ENCODE assay signal across 8 mouse cellular contexts in the genomic region with DNA sequence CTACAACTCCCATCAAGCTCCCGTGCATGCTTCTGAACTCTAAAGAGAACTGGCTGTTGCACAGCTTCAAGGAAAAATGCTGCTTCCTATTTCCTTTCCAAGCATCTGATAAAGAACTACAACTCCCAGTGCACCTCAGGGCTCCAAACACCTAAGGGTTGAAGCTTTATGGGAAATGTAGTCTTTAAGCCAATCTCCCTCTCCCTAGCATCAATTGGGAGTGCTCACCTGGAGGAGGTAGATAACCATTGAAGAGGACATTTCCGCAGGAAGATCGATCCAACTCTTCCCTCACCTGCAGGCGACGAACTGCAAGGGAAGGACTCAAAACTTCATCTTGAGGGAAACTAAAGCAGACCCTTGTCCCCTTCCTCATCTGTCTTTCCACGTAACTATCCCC. TPM values are rescaled to one million over a fixed set of nuclear protein-coding genes. Genes with fewer than 3 reads are reported as not detected.
DNase-seq lines count a peak whose midpoint lies in the region; ATAC-seq and TF ChIP-seq lines count a peak whose summit lies in the region.

No protein-coding gene starts in this region.

- no peak for TF ChIP-seq POLR2A in heart, adult 2 months (IDR thresholded peaks at IDR 0.05; ENCODE audit: insufficient read depth, low read depth, low read length)

- H3K4me3 ChIP-seq in heart, adult 2 months: no peak overlapping the region
- peak overlapping the region; percentile 68 for H3K4me3 ChIP-seq in embryonic facial prominence, embryonic 13.5 days
- peak overlapping the region; percentile 72 for H3K4me3 ChIP-seq in hindbrain, postnatal 0 days (ENCODE audit: low read length)

- H3K9me3 ChIP-seq in embryonic facial prominence, embryonic 13.5 days: no peaks in the 10 kb centered on the region
- no peaks in the 10 kb centered on the region for H3K9me3 ChIP-seq in hindbrain, postnatal 0 days (ENCODE audit: low read length)

- ATAC-seq in embryonic facial prominence, embryonic 13.5 days (ENCODE audit: insufficient number of reproducible peaks, insufficient read depth, low FRiP score, low TSS enrichment, low read depth): no peak
- ATAC-seq in hindbrain, postnatal 0 days: peak; percentile 24; the same call in 1 of the 2 replicates
- ATAC-seq in CD4-positive, CD25-positive, alpha-beta regulatory T cell, adult 4 months: no peak

- TF ChIP-seq EP300 in heart, adult 2 months (IDR thresholded peaks at IDR 0.05; ENCODE audit: insufficient read depth, low read depth, low read length): no peak

- WGBS in heart, adult 2 months: 32% methylated on average over 6 of the region's 6 CpGs
- WGBS in embryonic facial prominence, embryonic 13.5 days: 30% methylated on average over 6 of the region's 6 CpGs
- WGBS in hindbrain, postnatal 0 days: 31% methylated on average over 6 of the region's 6 CpGs

- no peaks in the 10 kb centered on the region for H3K36me3 ChIP-seq in heart, adult 2 months (ENCODE audit: control insufficient read depth, insufficient read depth, low read length)
- H3K36me3 ChIP-seq in embryonic facial prominence, embryonic 13.5 days: peaks cover 43% of the 10 kb centered on the region
- H3K36me3 ChIP-seq in hindbrain, postnatal 0 days (ENCODE audit: insufficient read depth, low read length): peaks cover 11% of the 10 kb centered on the region; the same call in 1 of the 2 replicates

- peak overlapping the region; percentile 76 for H3K4me2 ChIP-seq in embryonic facial prominence, embryonic 13.5 days
- H3K4me2 ChIP-seq in hindbrain, postnatal 0 days (ENCODE audit: low read depth, low read length): peak overlapping the region; percentile 81

- intact Hi-C loops in heart, adult 2 months (cut with DNase I): loop anchor here (10.0 kb wide), 1 partner anchor 321 kb away; the partner anchor contains the start of gene Map3k10

- H3K79me2 ChIP-seq in heart, adult 2 months (replicated peaks; ENCODE audit: control insufficient read depth, insufficient read depth, low read length): no peaks in the 10 kb centered on the region

- H3K27ac ChIP-seq in heart, adult 2 months: no peak overlapping the region
- no peak overlapping the region for H3K27ac ChIP-seq in embryonic facial prominence, embryonic 13.5 days
- H3K27ac ChIP-seq in hindbrain, postnatal 0 days: no peak overlapping the region

- peak; percentile 95 for DNase-seq in heart, adult 11 months
- no peak for DNase-seq in heart, adult 2 months
- DNase-seq in hindbrain, postnatal 0 days (ENCODE audit: low spot score): peak; percentile 84
- peak; percentile 63 for DNase-seq in lung, postnatal 10 days
- DNase-seq in urinary bladder, adult 2 months (ENCODE audit: low spot score): no peak
- DNase-seq in urinary bladder, postnatal 14 days (ENCODE audit: low spot score): no peak

- peaks cover 3% of the 10 kb centered on the region for H3K4me1 ChIP-seq in heart, adult 2 months (ENCODE audit: control insufficient read depth, insufficient read depth, low read length)
- H3K4me1 ChIP-seq in embryonic facial prominence, embryonic 13.5 days: peaks cover 20% of the 10 kb centered on the region
- peaks cover 12% of the 10 kb centered on the region; the same call in 1 of the 2 replicates for H3K4me1 ChIP-seq in hindbrain, postnatal 0 days (ENCODE audit: insufficient read depth, low read length)

- TF ChIP-seq CTCF in heart, adult 2 months (IDR thresholded peaks at IDR 0.05): no peak
- no peak for TF ChIP-seq CTCF in hindbrain, postnatal 0 days (IDR thresholded peaks at IDR 0.05; ENCODE audit: low read depth)

- no peaks in the 10 kb centered on the region for H3K27me3 ChIP-seq in heart, adult 2 months (ENCODE audit: control insufficient read depth, insufficient read depth, low read length)
- H3K27me3 ChIP-seq in embryonic facial prominence, embryonic 13.5 days: peaks cover 26% of the 10 kb centered on the region
- H3K27me3 ChIP-seq in hindbrain, postnatal 0 days (ENCODE audit: insufficient read depth, low read length): 0 out of 2 replicates have a peak, but pooled peaks cover 10% of the 10 kb centered on the region

- no peak overlapping the region for H3K9ac ChIP-seq in heart, adult 2 months (ENCODE audit: low read depth, low read length)
- no peak overlapping the region for H3K9ac ChIP-seq in embryonic facial prominence, embryonic 13.5 days
- no peak overlapping the region for H3K9ac ChIP-seq in hindbrain, postnatal 0 days (replicated peaks; ENCODE audit: low read length)

RNA-seq across cellular contexts. Expression of gene Shkbp1, which starts 1.7 kb away (rescaled TPM):
- 1 to 10 TPM; 4.6 to 7.1 TPM for total RNA-seq in heart, adult 2 months (2021)
- polyA plus RNA-seq in heart, adult 2 months (2012; rRNA removed): 17.3 and 20.2 TPM in 2 replicates
- polyA plus RNA-seq in embryonic facial prominence, embryonic 13.5 days (2015; fragmentation: Nextera tagmentation; extraction: Ambion mirVana): 61.5 and 70.6 TPM in 2 replicates
- 27.0 and 31.2 TPM in 2 replicates for total RNA-seq in hindbrain, postnatal 0 days (2014; rRNA removed)
- polyA plus RNA-seq in hindbrain, postnatal 0 days (2015; fragmentation: Nextera tagmentation; extraction: Ambion mirVana): 20.0 and 20.2 TPM in 2 replicates
- 39.4 and 46.5 TPM in 2 replicates for polyA plus RNA-seq in urinary bladder, adult 2 months (2012; rRNA removed)
- 10 to 100 TPM; 49.2 to 76.0 TPM for polyA plus RNA-seq in CD4-positive, CD25-positive, alpha-beta regulatory T cell, adult 4 months (2017; shearing (Covaris generic))

RNA-seq across cellular contexts. Expression of gene Gm20479, which starts 3.1 kb away (rescaled TPM):
- under 1 TPM in 1 of 2 experiments, not detected in 1; 0.52 TPM for total RNA-seq in heart, adult 2 months (2021)
- polyA plus RNA-seq in heart, adult 2 months (2012; rRNA removed): not detected in 2 replicates
- polyA plus RNA-seq in embryonic facial prominence, embryonic 13.5 days (2015; fragmentation: Nextera tagmentation; extraction: Ambion mirVana): not detected in 2 replicates
- total RNA-seq in hindbrain, postnatal 0 days (2014; rRNA removed): not detected in 2 replicates
- not detected in 2 replicates for polyA plus RNA-seq in hindbrain, postnatal 0 days (2015; fragmentation: Nextera tagmentation; extraction: Ambion mirVana)
- 0.43 and 0.67 TPM in 2 replicates for polyA plus RNA-seq in urinary bladder, adult 2 months (2012; rRNA removed)
- not detected for polyA plus RNA-seq in CD4-positive, CD25-positive, alpha-beta regulatory T cell, adult 4 months (2017; shearing (Covaris generic))

RNA-seq across cellular contexts. Expression of gene Ltbp4, which starts 16.7 kb away (rescaled TPM):
- total RNA-seq in heart, adult 2 months (2021): 100 to 1,000 TPM; 187 to 221 TPM
- polyA plus RNA-seq in heart, adult 2 months (2012; rRNA removed): 349 and 374 TPM in 2 replicates
- 32.0 and 40.3 TPM in 2 replicates for polyA plus RNA-seq in embryonic facial prominence, embryonic 13.5 days (2015; fragmentation: Nextera tagmentation; extraction: Ambion mirVana)
- total RNA-seq in hindbrain, postnatal 0 days (2014; rRNA removed): 34.8 and 41.2 TPM in 2 replicates
- polyA plus RNA-seq in hindbrain, postnatal 0 days (2015; fragmentation: Nextera tagmentation; extraction: Ambion mirVana): 10.5 and 10.6 TPM in 2 replicates
- polyA plus RNA-seq in urinary bladder, adult 2 months (2012; rRNA removed): 176 and 335 TPM in 2 replicates
- 1 to 10 TPM in 1 of 2 experiments, under 1 TPM in 1; 0.77 to 2.0 TPM for polyA plus RNA-seq in CD4-positive, CD25-positive, alpha-beta regulatory T cell, adult 4 months (2017; shearing (Covaris generic))

Comparison
In these comparisons a context has a peak if more than half of its experiments do, and no peak if none do; other contexts are left out.
1. DNase-seq: peak in heart, adult 11 months (single experiment), hindbrain, postnatal 0 days (single experiment) and lung, postnatal 10 days (single experiment); none in heart, adult 2 months (0 of 2), urinary bladder, adult 2 months (single experiment) and urinary bladder, postnatal 14 days (single experiment).